Mouse (Mus musculus): ENCODE data around the gene Bcl2. TPM values are rescaled to one million over a fixed set of nuclear protein-coding genes. Genes with fewer than 3 reads are reported as not detected.

Bcl2 gene
- polyA plus RNA-seq, 1 experiment from 2014 or later: 11.5 TPM

GRCm38 (mm10) chr1:106650427-106650826 lies 63.6 kb downstream of the Bcl2 start:
- Histone ChIP-seq H3K36me3 (no peaks in the 10 kb centered on the region), H3K4me3 (no peak overlapping the region), H3K27me3 (replicated peaks) (no peaks in the 10 kb centered on the region), H3K4me1 (no peaks in the 10 kb centered on the region), H3K4me2 (replicated peaks) (no peak overlapping the region), H3K27ac (no peak overlapping the region), H3K9me3 (no peaks in the 10 kb centered on the region), H3K9ac (no peak overlapping the region)
- no peak for ATAC-seq (ENCODE audit: low FRiP score, low read depth)
- WGBS: 93% methylated on average over 4 of the region's 4 CpGs

GRCm38 (mm10) chr1:106647336-106647735 lies 66.7 kb downstream of the Bcl2 start:
- no peak overlapping the region for H3K4me2 ChIP-seq (replicated peaks)
- no peaks in the 10 kb centered on the region for H3K36me3 ChIP-seq
- 93% methylated on average over 3 of the region's 3 CpGs for WGBS
- no peak overlapping the region for H3K9ac ChIP-seq
- no peaks in the 10 kb centered on the region for H3K9me3 ChIP-seq
- ATAC-seq (ENCODE audit: low FRiP score, low read depth): no peak
- no peaks in the 10 kb centered on the region for H3K27me3 ChIP-seq (replicated peaks)
- no peak overlapping the region for H3K4me3 ChIP-seq
- H3K4me1 ChIP-seq: no peaks in the 10 kb centered on the region
- no peak overlapping the region for H3K27ac ChIP-seq

GRCm38 (mm10) chr1:106644566-106644965 lies 69.5 kb downstream of the Bcl2 start:
- Histone ChIP-seq H3K4me1 (no peaks in the 10 kb centered on the region), H3K4me2 (replicated peaks) (no peak overlapping the region), H3K9ac (no peak overlapping the region), H3K27me3 (replicated peaks) (no peaks in the 10 kb centered on the region), H3K27ac (no peak overlapping the region), H3K36me3 (no peaks in the 10 kb centered on the region), H3K4me3 (no peak overlapping the region), H3K9me3 (no peaks in the 10 kb centered on the region)
- WGBS: 91% methylated on average over 4 of the region's 4 CpGs
- no peak for ATAC-seq (ENCODE audit: low FRiP score, low read depth)

GRCm38 (mm10) chr1:106643527-106643926 lies 70.5 kb downstream of the Bcl2 start:
- Histone ChIP-seq H3K4me2 (replicated peaks) (no peak overlapping the region), H3K36me3 (no peaks in the 10 kb centered on the region), H3K27me3 (replicated peaks) (no peaks in the 10 kb centered on the region), H3K9ac (no peak overlapping the region), H3K4me3 (no peak overlapping the region), H3K9me3 (no peaks in the 10 kb centered on the region), H3K4me1 (no peaks in the 10 kb centered on the region), H3K27ac (no peak overlapping the region)
- no peak for ATAC-seq (ENCODE audit: low FRiP score, low read depth)
- WGBS: 78% methylated on average over 3 of the region's 3 CpGs

DNA sequence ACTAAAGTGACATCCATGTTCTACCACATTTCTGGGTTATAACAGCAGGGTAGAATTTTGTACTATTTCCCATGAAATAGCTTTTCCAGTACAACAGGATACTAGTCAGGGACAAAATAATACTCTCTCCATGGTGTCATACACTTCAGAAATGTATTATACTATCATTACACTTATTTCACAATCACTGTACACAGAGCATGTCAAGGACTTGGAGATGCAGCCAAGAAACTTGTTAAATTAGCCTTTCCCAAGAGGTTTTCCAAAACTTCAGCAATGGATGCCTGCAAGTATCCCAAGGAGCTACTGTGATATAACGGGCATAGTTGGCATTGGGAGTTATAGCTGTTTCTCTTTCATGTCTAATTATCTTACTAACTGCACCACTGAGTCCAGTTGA lies 73.5 kb downstream of the Bcl2 start:
- no peak overlapping the region for H3K9ac ChIP-seq
- WGBS: 92% methylated on average over 1 of the region's 1 CpGs
- H3K27ac ChIP-seq: no peak overlapping the region
- H3K36me3 ChIP-seq: no peaks in the 10 kb centered on the region
- no peaks in the 10 kb centered on the region for H3K27me3 ChIP-seq (replicated peaks)
- H3K4me2 ChIP-seq (replicated peaks): no peak overlapping the region
- H3K4me3 ChIP-seq: no peak overlapping the region
- ATAC-seq (ENCODE audit: low FRiP score, low read depth): no peak
- H3K4me1 ChIP-seq: no peaks in the 10 kb centered on the region
- H3K9me3 ChIP-seq: no peaks in the 10 kb centered on the region

- Histone ChIP-seq H3K4me1 (no peaks in the 10 kb centered on the region), H3K9ac (no peak overlapping the region), H3K27me3 (replicated peaks) (no peaks in the 10 kb centered on the region), H3K9me3 (no peaks in the 10 kb centered on the region), H3K4me3 (no peak overlapping the region), H3K4me2 (replicated peaks) (no peak overlapping the region), H3K27ac (no peak overlapping the region), H3K36me3 (no peaks in the 10 kb centered on the region)
- ATAC-seq (ENCODE audit: low FRiP score, low read depth): no peak
- 94% methylated on average over 11 of the region's 11 CpGs for WGBS
These were observed 76.4 kb downstream of the Bcl2 start for GRCm38 (mm10) chr1:106637705-106638104.

- 60% methylated on average over 2 of the region's 2 CpGs for WGBS
- no peak for ATAC-seq (ENCODE audit: low FRiP score, low read depth)
- no peak overlapping the region for H3K27ac ChIP-seq
- no peak overlapping the region for H3K9ac ChIP-seq
- H3K9me3 ChIP-seq: no peaks in the 10 kb centered on the region
- H3K4me2 ChIP-seq (replicated peaks): no peak overlapping the region
- H3K4me3 ChIP-seq: no peak overlapping the region
- H3K4me1 ChIP-seq: no peaks in the 10 kb centered on the region
- H3K27me3 ChIP-seq (replicated peaks): no peaks in the 10 kb centered on the region
- H3K36me3 ChIP-seq: no peaks in the 10 kb centered on the region
These were observed 77.4 kb downstream of the Bcl2 start for GRCm38 (mm10) chr1:106636714-106637113.

GRCm38 (mm10) chr1:106633207-106633606 lies 80.9 kb downstream of the Bcl2 start:
- Histone ChIP-seq H3K36me3 (no peaks in the 10 kb centered on the region), H3K9ac (no peak overlapping the region), H3K27ac (no peak overlapping the region), H3K4me1 (peaks cover 15% of the 10 kb centered on the region), H3K27me3 (replicated peaks) (no peaks in the 10 kb centered on the region), H3K4me2 (replicated peaks) (no peak overlapping the region), H3K4me3 (no peak overlapping the region), H3K9me3 (no peaks in the 10 kb centered on the region)
- ATAC-seq (ENCODE audit: low FRiP score, low read depth): no peak
- WGBS: 73% methylated on average over 3 of the region's 3 CpGs

DNA sequence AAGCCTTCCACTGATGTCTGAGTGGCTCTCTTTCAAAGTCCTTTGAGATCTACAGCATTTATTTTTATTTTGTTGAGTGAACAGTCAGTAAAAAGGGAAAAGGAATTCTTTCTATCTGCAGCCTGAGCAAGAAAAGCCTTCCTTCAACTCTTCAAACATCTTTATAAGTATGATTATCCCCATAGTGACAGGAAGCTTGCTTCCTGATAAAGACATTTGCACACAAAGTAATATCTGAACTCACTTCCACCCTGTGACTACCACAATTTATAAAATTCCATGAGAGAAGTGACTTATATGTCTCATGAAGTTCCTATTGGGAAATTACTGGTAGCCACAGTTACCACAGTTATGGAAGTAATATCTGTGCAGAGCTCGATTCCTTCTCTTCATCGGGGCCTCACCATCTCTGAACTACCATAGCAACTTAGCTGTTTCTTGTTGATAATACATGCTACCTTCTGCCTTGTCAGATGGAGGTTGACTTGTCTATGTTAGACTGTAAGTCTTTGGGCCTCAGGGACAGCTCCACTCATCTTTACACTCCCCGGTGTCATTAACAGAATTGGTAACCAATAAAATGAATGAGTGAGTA lies 82.1 kb downstream of the Bcl2 start:
- Histone ChIP-seq H3K4me1 (peaks cover 15% of the 10 kb centered on the region), H3K9me3 (no peaks in the 10 kb centered on the region), H3K36me3 (no peaks in the 10 kb centered on the region), H3K27ac (no peak overlapping the region), H3K4me3 (no peak overlapping the region), H3K27me3 (replicated peaks) (no peaks in the 10 kb centered on the region), H3K4me2 (replicated peaks) (no peak overlapping the region), H3K9ac (no peak overlapping the region)
- no peak for ATAC-seq (ENCODE audit: low FRiP score, low read depth)
- WGBS: 95% methylated on average over 3 of the region's 3 CpGs

- Histone ChIP-seq H3K9ac (no peak overlapping the region), H3K4me2 (replicated peaks) (no peak overlapping the region), H3K36me3 (no peaks in the 10 kb centered on the region), H3K9me3 (no peaks in the 10 kb centered on the region), H3K27ac (no peak overlapping the region), H3K4me3 (no peak overlapping the region), H3K27me3 (replicated peaks) (no peaks in the 10 kb centered on the region), H3K4me1 (peaks cover 15% of the 10 kb centered on the region)
- no peak for ATAC-seq (ENCODE audit: low FRiP score, low read depth)
- 88% methylated on average over 2 of the region's 2 CpGs for WGBS
These were observed 83.1 kb downstream of the Bcl2 start for GRCm38 (mm10) chr1:106630973-106631372.

DNA sequence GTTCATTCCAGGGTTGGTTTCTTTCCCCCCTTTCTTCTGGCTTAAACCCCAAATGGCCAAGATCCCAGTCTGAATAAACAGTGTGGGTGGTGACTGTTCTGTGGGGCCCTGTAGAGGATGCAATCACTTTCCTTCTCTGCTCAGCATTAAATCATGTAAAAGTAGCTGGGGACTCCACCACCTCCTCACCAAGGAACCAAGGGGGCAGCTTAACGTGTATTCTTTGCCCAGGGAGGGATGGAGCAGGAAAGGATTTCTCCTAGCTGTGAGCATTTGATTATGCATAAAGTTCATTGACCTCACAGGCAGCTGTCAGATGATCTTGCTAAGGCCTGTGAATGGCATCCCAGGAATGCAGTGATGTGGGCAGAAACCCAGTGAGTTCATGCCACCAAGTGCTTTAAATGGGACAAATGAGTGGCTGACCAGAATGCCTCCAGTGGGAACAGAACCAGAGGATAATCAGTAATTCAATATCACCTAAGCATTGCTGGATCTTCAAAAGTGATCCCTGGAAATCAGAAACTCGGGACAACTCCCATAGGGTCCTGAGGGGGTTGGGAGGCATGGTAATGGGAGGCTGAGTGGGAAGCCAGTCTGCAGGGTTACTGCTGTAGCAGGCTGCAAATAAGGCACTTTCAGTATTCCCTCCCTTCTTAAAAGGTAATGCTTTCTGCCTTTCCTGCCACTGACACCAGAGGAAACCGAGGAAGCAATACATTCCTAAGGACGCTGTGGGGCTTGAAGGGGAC lies 84.0 kb downstream of the Bcl2 start:
- ATAC-seq (ENCODE audit: low FRiP score, low read depth): peak; percentile 49; the same call in 1 of the 2 replicates

GRCm38 (mm10) chr1:106629470-106629830 lies 84.6 kb downstream of the Bcl2 start:
- H3K27ac ChIP-seq: no peak overlapping the region
- WGBS: 21% methylated on average over 4 of the region's 4 CpGs

More for the DNA sequence above, 84.0 kb downstream of the Bcl2 start:
- Histone ChIP-seq H3K9me3 (no peaks in the 10 kb centered on the region), H3K36me3 (no peaks in the 10 kb centered on the region), H3K4me3 (no peak overlapping the region), H3K9ac (no peak overlapping the region), H3K27me3 (replicated peaks) (no peaks in the 10 kb centered on the region), H3K27ac (no peak overlapping the region), H3K4me1 (peaks cover 15% of the 10 kb centered on the region), H3K4me2 (replicated peaks) (no peak overlapping the region)
- 29% methylated on average over 4 of the region's 4 CpGs for WGBS

More at GRCm38 (mm10) chr1:106629470-106629830, 84.6 kb downstream of the Bcl2 start:
- Histone ChIP-seq H3K4me2 (replicated peaks) (no peak overlapping the region), H3K4me3 (no peak overlapping the region), H3K4me1 (peaks cover 15% of the 10 kb centered on the region), H3K9me3 (no peaks in the 10 kb centered on the region), H3K27me3 (replicated peaks) (no peaks in the 10 kb centered on the region), H3K9ac (no peak overlapping the region), H3K36me3 (no peaks in the 10 kb centered on the region)
- no peak for ATAC-seq (ENCODE audit: low FRiP score, low read depth)

All from neural tube, embryonic 12.5 days (tissue).